ENCODE assay signal across 23 mouse cellular contexts in genomic region chr6:107894296-107895090, GRCm38 (mm10).
DNase-seq lines count a peak whose midpoint lies in the region; ATAC-seq and TF ChIP-seq lines count a peak whose summit lies in the region.
"Had no signal": no experiment of that assay in that cellular context is flagged by ENCODE, and none has a peak within 500 bp of the region (broad histone marks: within the 10 kb centered on the region; RNA-seq: fewer than 3 reads in every experiment).

No protein-coding gene starts in this region.

- peak; percentile 57; the same call in 1 of the 2 replicates for ATAC-seq in embryonic facial prominence, embryonic 14.5 days (ENCODE audit: low read depth)
- peak; percentile 57 for ATAC-seq in hindbrain, embryonic 13.5 days (ENCODE audit: low FRiP score)
- no peak for ATAC-seq in midbrain, postnatal 0 days (ENCODE audit: low FRiP score)
- ATAC-seq in midbrain, embryonic 16.5 days = no peak
- ATAC-seq: inflammation-experienced regulatory T-cells, adult 6 months had no signal

- H3K27me3 ChIP-seq in embryonic facial prominence, embryonic 14.5 days (replicated peaks; ENCODE audit: control insufficient read depth, insufficient read depth, low read length) = no peaks in the 10 kb centered on the region
- H3K27me3 ChIP-seq in embryonic facial prominence, embryonic 10.5 days (replicated peaks; ENCODE audit: low read depth, poor library complexity, severe bottlenecking) = no peaks in the 10 kb centered on the region
- H3K27me3 ChIP-seq in hindbrain, embryonic 13.5 days = no peaks in the 10 kb centered on the region
- H3K27me3 ChIP-seq in hindbrain, embryonic 10.5 days (ENCODE audit: insufficient read depth, poor library complexity, severe bottlenecking) = no peaks in the 10 kb centered on the region
- H3K27me3 ChIP-seq in midbrain, postnatal 0 days (ENCODE audit: insufficient read depth, low read length) = no peaks in the 10 kb centered on the region
- no peaks in the 10 kb centered on the region for H3K27me3 ChIP-seq in midbrain, embryonic 16.5 days (ENCODE audit: control insufficient read depth, insufficient read depth, low read depth, low read length)
- H3K27me3 ChIP-seq: embryonic facial prominence, embryonic 13.5 days; limb, embryonic 12.5 days; lung, embryonic 15.5 days had no signal

- H3K4me2 ChIP-seq in embryonic facial prominence, embryonic 14.5 days (ENCODE audit: low read depth, low read length) = no peak overlapping the region
- H3K4me2 ChIP-seq in hindbrain, embryonic 13.5 days = no peak overlapping the region
- no peak overlapping the region for H3K4me2 ChIP-seq in midbrain, postnatal 0 days (ENCODE audit: low read depth, low read length, poor library complexity, severe bottlenecking)
- H3K4me2 ChIP-seq in midbrain, embryonic 16.5 days (ENCODE audit: low read length) = no peak overlapping the region
- H3K4me2 ChIP-seq: embryonic facial prominence, embryonic 13.5 days; heart, embryonic 11.5 days; limb, embryonic 12.5 days; lung, embryonic 15.5 days had no signal

- no peaks in the 10 kb centered on the region for H3K9me3 ChIP-seq in embryonic facial prominence, embryonic 14.5 days (ENCODE audit: control insufficient read depth, low read length)
- H3K9me3 ChIP-seq in embryonic facial prominence, embryonic 10.5 days = no peaks in the 10 kb centered on the region
- no peaks in the 10 kb centered on the region for H3K9me3 ChIP-seq in hindbrain, embryonic 13.5 days
- H3K9me3 ChIP-seq in hindbrain, embryonic 10.5 days = no peaks in the 10 kb centered on the region
- H3K9me3 ChIP-seq in midbrain, postnatal 0 days (ENCODE audit: low read length) = no peaks in the 10 kb centered on the region
- H3K9me3 ChIP-seq in midbrain, embryonic 16.5 days (replicated peaks; ENCODE audit: control insufficient read depth, low read length, poor library complexity, severe bottlenecking) = no peaks in the 10 kb centered on the region
- H3K9me3 ChIP-seq: embryonic facial prominence, embryonic 13.5 days; limb, embryonic 12.5 days; lung, embryonic 15.5 days had no signal

- H3K4me3 ChIP-seq in embryonic facial prominence, embryonic 14.5 days (ENCODE audit: low read depth, low read length) = no peak overlapping the region
- no peak overlapping the region for H3K4me3 ChIP-seq in embryonic facial prominence, embryonic 10.5 days
- H3K4me3 ChIP-seq in hindbrain, embryonic 13.5 days = no peak overlapping the region
- no peak overlapping the region for H3K4me3 ChIP-seq in hindbrain, embryonic 10.5 days
- no peak overlapping the region for H3K4me3 ChIP-seq in midbrain, postnatal 0 days (ENCODE audit: low read depth, low read length)
- H3K4me3 ChIP-seq in midbrain, embryonic 16.5 days (ENCODE audit: low read depth, low read length) = no peak overlapping the region
- H3K4me3 ChIP-seq: embryonic facial prominence, embryonic 13.5 days; gastrocnemius, adult 2 months; limb, embryonic 12.5 days; lung, embryonic 15.5 days had no signal

- no peak overlapping the region for H3K27ac ChIP-seq in embryonic facial prominence, embryonic 14.5 days (replicated peaks; ENCODE audit: low read depth, low read length)
- H3K27ac ChIP-seq in embryonic facial prominence, embryonic 10.5 days (replicated peaks) = no peak overlapping the region
- peak overlapping the region; percentile 71 for H3K27ac ChIP-seq in hindbrain, embryonic 13.5 days
- no peak overlapping the region for H3K27ac ChIP-seq in hindbrain, embryonic 10.5 days
- H3K27ac ChIP-seq in midbrain, postnatal 0 days (ENCODE audit: low read depth, low read length) = no peak overlapping the region
- no peak overlapping the region for H3K27ac ChIP-seq in midbrain, embryonic 16.5 days (ENCODE audit: low read length)
- H3K27ac ChIP-seq: embryonic facial prominence, embryonic 13.5 days; gastrocnemius, adult 2 months; limb, embryonic 12.5 days; liver, embryonic 14.5 days; lung, embryonic 15.5 days had no signal

- H3K9ac ChIP-seq in embryonic facial prominence, embryonic 14.5 days (ENCODE audit: low read depth, low read length) = no peak overlapping the region
- H3K9ac ChIP-seq in hindbrain, embryonic 13.5 days = no peak overlapping the region
- H3K9ac ChIP-seq in midbrain, postnatal 0 days (replicated peaks; ENCODE audit: low read length, poor library complexity, severe bottlenecking) = no peak overlapping the region
- H3K9ac ChIP-seq in midbrain, embryonic 16.5 days (ENCODE audit: low read depth, low read length) = no peak overlapping the region
- H3K9ac ChIP-seq: embryonic facial prominence, embryonic 13.5 days; limb, embryonic 12.5 days; liver, embryonic 14.5 days; lung, embryonic 15.5 days had no signal

- peak; percentile 13 for DNase-seq in embryonic facial prominence, embryonic 14.5 days (ENCODE audit: low spot score)
- DNase-seq in embryonic facial prominence, embryonic 10.5 days (ENCODE audit: low spot score) = no peak
- DNase-seq in hindbrain, embryonic 10.5 days (ENCODE audit: low spot score) = no peak
- peak; percentile 7 for DNase-seq in midbrain, postnatal 0 days (ENCODE audit: low spot score)
- no peak for DNase-seq in adipocyte (ENCODE audit: low spot score)
- no peak for DNase-seq in gastrocnemius, adult 18-20 months (ENCODE audit: low spot score)
- DNase-seq: adrenal gland, adult 8-10 months; cerebellum, adult 11 months; cerebellum, postnatal 10 days; gastrocnemius, adult 2 months; heart, postnatal 10 days; kidney, adult 8-10 months; lung, postnatal 4 days; right cerebral cortex, postnatal 14 days; thymus, postnatal 36 days had no signal

- H3K36me3 ChIP-seq in embryonic facial prominence, embryonic 14.5 days (ENCODE audit: control insufficient read depth, insufficient read depth, low read length) = no peaks in the 10 kb centered on the region
- H3K36me3 ChIP-seq in embryonic facial prominence, embryonic 10.5 days (replicated peaks) = no peaks in the 10 kb centered on the region
- H3K36me3 ChIP-seq in hindbrain, embryonic 13.5 days = no peaks in the 10 kb centered on the region
- H3K36me3 ChIP-seq in hindbrain, embryonic 10.5 days = no peaks in the 10 kb centered on the region
- no peaks in the 10 kb centered on the region for H3K36me3 ChIP-seq in midbrain, postnatal 0 days (ENCODE audit: insufficient read depth, low read length)
- no peaks in the 10 kb centered on the region for H3K36me3 ChIP-seq in midbrain, embryonic 16.5 days (ENCODE audit: control insufficient read depth, insufficient read depth, low read length)
- H3K36me3 ChIP-seq: embryonic facial prominence, embryonic 13.5 days; limb, embryonic 12.5 days; lung, embryonic 15.5 days had no signal

- no peak for TF ChIP-seq CTCF in midbrain, postnatal 0 days (IDR thresholded peaks at IDR 0.05)

- 57% methylated on average over 5 of the region's 5 CpGs for WGBS in embryonic facial prominence, embryonic 14.5 days
- 76% methylated on average over 5 of the region's 5 CpGs for WGBS in embryonic facial prominence, embryonic 10.5 days
- 50% methylated on average over 5 of the region's 5 CpGs for WGBS in hindbrain, embryonic 13.5 days
- WGBS in hindbrain, embryonic 10.5 days = 77% methylated on average over 5 of the region's 5 CpGs
- 53% methylated on average over 5 of the region's 5 CpGs for WGBS in midbrain, postnatal 0 days
- WGBS in midbrain, embryonic 16.5 days = 51% methylated on average over 5 of the region's 5 CpGs

- no peaks in the 10 kb centered on the region for H3K4me1 ChIP-seq in embryonic facial prominence, embryonic 14.5 days (ENCODE audit: control insufficient read depth, insufficient read depth, low read length)
- no peaks in the 10 kb centered on the region for H3K4me1 ChIP-seq in embryonic facial prominence, embryonic 10.5 days
- H3K4me1 ChIP-seq in hindbrain, embryonic 13.5 days (replicated peaks) = peaks cover 10% of the 10 kb centered on the region
- no peaks in the 10 kb centered on the region for H3K4me1 ChIP-seq in hindbrain, embryonic 10.5 days (replicated peaks)
- no peaks in the 10 kb centered on the region for H3K4me1 ChIP-seq in midbrain, postnatal 0 days (ENCODE audit: insufficient read depth, low read length)
- H3K4me1 ChIP-seq in midbrain, embryonic 16.5 days (ENCODE audit: control insufficient read depth, insufficient read depth, low read length) = no peaks in the 10 kb centered on the region
- H3K4me1 ChIP-seq: embryonic facial prominence, embryonic 13.5 days; limb, embryonic 12.5 days; lung, embryonic 15.5 days had no signal

Comparison
In these comparisons a context has a peak if more than half of its experiments do, and no peak if none do; other contexts are left out.
1. DNase-seq: peak in embryonic facial prominence, embryonic 14.5 days (single experiment) and midbrain, postnatal 0 days (single experiment); none in embryonic facial prominence, embryonic 10.5 days (single experiment), hindbrain, embryonic 10.5 days (single experiment), adipocyte (single experiment) and gastrocnemius, adult 18-20 months (single experiment).
2. ATAC-seq: peak in embryonic facial prominence, embryonic 14.5 days (single experiment) and hindbrain, embryonic 13.5 days (single experiment); none in midbrain, postnatal 0 days (single experiment) and midbrain, embryonic 16.5 days (single experiment).